Mouse (Mus musculus) midbrain, embryonic 12.5 days (tissue): ENCODE measurements around the gene Strn4. TPM values are rescaled to one million over a fixed set of nuclear protein-coding genes. Genes with fewer than 3 reads are reported as not detected.

ENCODE experiments used
- ATAC-seq: fragments of 200-750 bp; cut with Nextera tagmentation; 2 replicates; pipeline ENCODE4 v1.8.0; 2017; ENCODE audit warnings: low read depth, moderate TSS enrichment, moderate library complexity; ENCODE audit not compliant: low FRiP score
- H3K27ac ChIP-seq: fragments of 300-500 bp; sonication (generic); replicated peaks from 2 replicates; pipeline ENCODE4 v1.5.1; 2016; ENCODE audit warnings: mild to moderate bottlenecking
- H3K27me3 ChIP-seq: fragments of 300-500 bp; sonication (generic); 2 replicates; pipeline ENCODE4 v1.6.1; 2016; ENCODE audit warnings: mild to moderate bottlenecking
- H3K36me3 ChIP-seq: fragments of 300-500 bp; sonication (generic); 2 replicates; pipeline ENCODE4 v1.6.1; 2016
- H3K4me1 ChIP-seq: fragments of 300-500 bp; sonication (generic); 2 replicates; pipeline ENCODE4 v1.6.1; 2016
- H3K4me2 ChIP-seq: fragments of 300-500 bp; sonication (generic); replicated peaks from 2 replicates; pipeline ENCODE4 v1.6.1; 2016; ENCODE audit warnings: mild to moderate bottlenecking, moderate library complexity
- H3K4me3 ChIP-seq: fragments of 300-500 bp; sonication (generic); 2 replicates; pipeline ENCODE4 v1.5.1; 2016; ENCODE audit warnings: mild to moderate bottlenecking
- H3K9ac ChIP-seq: fragments of 300-500 bp; sonication (generic); replicated peaks from 2 replicates; pipeline ENCODE4 v1.6.1; 2016; ENCODE audit warnings: mild to moderate bottlenecking, moderate library complexity
- H3K9me3 ChIP-seq: fragments of 300-500 bp; sonication (generic); 2 replicates; pipeline ENCODE4 v1.6.1; 2016; ENCODE audit warnings: mild to moderate bottlenecking
- WGBS: fragments of 180-500 bp; shearing (Covaris S2); methylation state at CpG from one replicate; pipeline ENCODE4 v1.1.7; 2016; 5-methylcytosine and 5-hydroxymethylcytosine counted together
- polyA plus RNA-seq: library from polyadenylated mRNA; unstranded; fragments of >200 nt; fragmentation: Nextera tagmentation; extraction: Ambion mirVana; gene quantifications from 2 replicates; pipeline ENCODE4 v1.2.1, GENCODE M21; 2016

Strn4 gene
- polyA plus RNA-seq, 1 experiment from 2014 or later, result 191 TPM

- Histone ChIP-seq H3K27me3 (peaks cover 9% of the 10 kb centered on the region; the same call in 1 of the 2 replicates), H3K4me1 (peaks cover 34% of the 10 kb centered on the region), H3K4me2 (no peak overlapping the region), H3K9ac (no peak overlapping the region), H3K4me3 (no peak overlapping the region), H3K9me3 (no peaks in the 10 kb centered on the region), H3K27ac (no peak overlapping the region), H3K36me3 (peaks cover 12% of the 10 kb centered on the region; the same call in 1 of the 2 replicates)
- no peak for ATAC-seq
- WGBS, result 94% methylated on average over 8 of the region's 8 CpGs
These were observed 30.1 kb upstream of the Strn4 start for GRCm38 (mm10) chr7:16785541-16786083.

GRCm38 (mm10) chr7:16792316-16792715, 23.4 kb upstream of the Strn4 start:
- WGBS, result 76% methylated on average over 5 of the region's 5 CpGs
- no peak overlapping the region for H3K27ac ChIP-seq
- peaks cover 36% of the 10 kb centered on the region for H3K36me3 ChIP-seq
- H3K4me3 ChIP-seq, result no peak overlapping the region
- no peaks in the 10 kb centered on the region for H3K9me3 ChIP-seq
- H3K4me2 ChIP-seq, result no peak overlapping the region
- no peak for ATAC-seq
- no peaks in the 10 kb centered on the region for H3K27me3 ChIP-seq
- no peak overlapping the region for H3K9ac ChIP-seq
- no peaks in the 10 kb centered on the region for H3K4me1 ChIP-seq

- no peaks in the 10 kb centered on the region for H3K9me3 ChIP-seq
- H3K27ac ChIP-seq, result no peak overlapping the region
- no peak overlapping the region for H3K4me3 ChIP-seq
- ATAC-seq, result no peak
- H3K27me3 ChIP-seq, result no peaks in the 10 kb centered on the region
- H3K4me2 ChIP-seq, result no peak overlapping the region
- no peaks in the 10 kb centered on the region for H3K4me1 ChIP-seq
- H3K36me3 ChIP-seq, result peaks cover 45% of the 10 kb centered on the region
- WGBS, result 95% methylated on average over 19 of the region's 19 CpGs
- no peak overlapping the region for H3K9ac ChIP-seq
These were observed 22.5 kb upstream of the Strn4 start for GRCm38 (mm10) chr7:16793010-16793725.

- Histone ChIP-seq H3K9ac (no peak overlapping the region), H3K4me3 (no peak overlapping the region), H3K27me3 (no peaks in the 10 kb centered on the region), H3K9me3 (no peaks in the 10 kb centered on the region), H3K27ac (no peak overlapping the region), H3K36me3 (peaks cover 48% of the 10 kb centered on the region), H3K4me2 (no peak overlapping the region), H3K4me1 (no peaks in the 10 kb centered on the region)
- no peak for ATAC-seq
- WGBS, result 88% methylated on average over 5 of the region's 5 CpGs
These were observed 20.8 kb upstream of the Strn4 start for GRCm38 (mm10) chr7:16794886-16795285.

DNA sequence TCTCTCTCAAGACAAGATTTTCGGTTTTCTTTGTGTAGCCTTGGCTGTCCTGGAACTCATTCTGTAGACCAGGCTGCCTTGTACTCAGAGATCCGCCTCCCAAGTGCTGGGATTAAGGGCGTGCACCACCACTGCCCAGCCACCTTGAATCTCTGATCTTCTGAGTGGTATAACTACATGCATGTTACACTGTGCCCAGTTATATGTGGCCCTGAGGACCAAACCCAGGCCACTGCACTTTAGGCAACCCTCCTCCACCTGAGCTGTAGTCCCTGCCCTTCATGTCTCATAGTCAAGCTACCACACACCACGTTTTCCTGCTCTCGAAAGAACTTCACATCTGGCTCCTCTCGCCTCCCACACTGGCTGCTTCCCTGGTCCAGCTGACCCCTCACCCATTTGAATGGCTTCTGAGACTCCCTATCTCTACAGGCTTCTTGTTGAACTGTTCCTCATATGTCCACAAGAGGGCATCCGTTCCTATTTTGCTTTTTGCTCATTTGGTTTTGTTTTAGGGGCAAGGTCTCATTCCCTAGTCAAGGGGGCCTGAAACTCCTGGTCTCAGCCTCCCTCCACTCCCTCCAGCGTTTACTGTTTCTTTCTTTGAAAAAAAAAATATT, 11.2 kb upstream of the Strn4 start:
- no peaks in the 10 kb centered on the region for H3K9me3 ChIP-seq
- no peak overlapping the region for H3K27ac ChIP-seq
- H3K4me2 ChIP-seq, result no peak overlapping the region
- H3K36me3 ChIP-seq, result peaks cover 6% of the 10 kb centered on the region
- no peak overlapping the region for H3K4me3 ChIP-seq
- no peaks in the 10 kb centered on the region for H3K27me3 ChIP-seq
- WGBS, result 32% methylated on average over 8 of the region's 8 CpGs
- H3K4me1 ChIP-seq, result no peaks in the 10 kb centered on the region
- H3K9ac ChIP-seq, result no peak overlapping the region
- ATAC-seq, result 0 out of 2 replicates have a peak, but pooled peaks have one; percentile 12

- Histone ChIP-seq H3K4me2 (no peak overlapping the region), H3K4me3 (no peak overlapping the region), H3K9ac (no peak overlapping the region), H3K9me3 (no peaks in the 10 kb centered on the region), H3K27me3 (peaks cover 31% of the 10 kb centered on the region), H3K36me3 (peaks cover 12% of the 10 kb centered on the region), H3K4me1 (peaks cover 18% of the 10 kb centered on the region), H3K27ac (no peak overlapping the region)
- 89% methylated on average over 9 of the region's 9 CpGs for WGBS
- ATAC-seq, result no peak
These were observed 7.8 kb upstream of the Strn4 start for GRCm38 (mm10) chr7:16807936-16808335.

- H3K9me3 ChIP-seq, result no peaks in the 10 kb centered on the region
- H3K4me3 ChIP-seq, result no peak overlapping the region
- H3K9ac ChIP-seq, result no peak overlapping the region
- H3K36me3 ChIP-seq, result peaks cover 17% of the 10 kb centered on the region
- 89% methylated on average over 9 of the region's 9 CpGs for WGBS
- no peak overlapping the region for H3K27ac ChIP-seq
- H3K4me1 ChIP-seq, result peaks cover 18% of the 10 kb centered on the region
- H3K4me2 ChIP-seq, result no peak overlapping the region
- peaks cover 38% of the 10 kb centered on the region for H3K27me3 ChIP-seq
- no peak for ATAC-seq
These were observed 7.0 kb upstream of the Strn4 start for GRCm38 (mm10) chr7:16808647-16809046.

GRCm38 (mm10) chr7:16809739-16810138, 6.0 kb upstream of the Strn4 start:
- H3K4me3 ChIP-seq, result no peak overlapping the region
- H3K27me3 ChIP-seq, result peaks cover 40% of the 10 kb centered on the region
- peaks cover 25% of the 10 kb centered on the region for H3K36me3 ChIP-seq
- peaks cover 28% of the 10 kb centered on the region for H3K4me1 ChIP-seq
- no peaks in the 10 kb centered on the region for H3K9me3 ChIP-seq
- H3K9ac ChIP-seq, result no peak overlapping the region
- H3K27ac ChIP-seq, result no peak overlapping the region
- ATAC-seq, result no peak
- WGBS, result 32% methylated on average over 10 of the region's 10 CpGs
- no peak overlapping the region for H3K4me2 ChIP-seq

- Histone ChIP-seq H3K4me3 (peak overlapping the region; percentile 45), H3K9me3 (no peaks in the 10 kb centered on the region), H3K36me3 (peaks cover 25% of the 10 kb centered on the region), H3K9ac (peak overlapping the region; percentile 62; the same call in 1 of the 2 replicates), H3K4me2 (peak overlapping the region; percentile 68), H3K27ac (peak overlapping the region; percentile 80), H3K4me1 (peaks cover 35% of the 10 kb centered on the region), H3K27me3 (peaks cover 40% of the 10 kb centered on the region)
- ATAC-seq, result no peak
- WGBS, result 49% methylated on average over 28 of the region's 28 CpGs
These were observed 5.2 kb upstream of the Strn4 start for GRCm38 (mm10) chr7:16810399-16810919.

GRCm38 (mm10) chr7:16810920-16811648, 4.6 kb upstream of the Strn4 start:
- Histone ChIP-seq H3K9ac (peak overlapping the region; percentile 62), H3K27me3 (peaks cover 40% of the 10 kb centered on the region), H3K4me1 (peaks cover 38% of the 10 kb centered on the region), H3K4me3 (peak overlapping the region; percentile 45), H3K27ac (peak overlapping the region; percentile 80), H3K9me3 (no peaks in the 10 kb centered on the region), H3K4me2 (peak overlapping the region; percentile 68), H3K36me3 (peaks cover 25% of the 10 kb centered on the region)
- ATAC-seq, result no peak
- WGBS, result 5% methylated on average over 87 of the region's 90 CpGs

- H3K4me1 ChIP-seq, result peaks cover 38% of the 10 kb centered on the region
- peaks cover 25% of the 10 kb centered on the region for H3K36me3 ChIP-seq
- peak overlapping the region; percentile 80 for H3K27ac ChIP-seq
- H3K4me2 ChIP-seq, result peak overlapping the region; percentile 68
- WGBS, result 8% methylated on average over 17 of the region's 17 CpGs
- peak overlapping the region; percentile 62 for H3K9ac ChIP-seq
- no peak for ATAC-seq
- no peaks in the 10 kb centered on the region for H3K9me3 ChIP-seq
- peaks cover 40% of the 10 kb centered on the region for H3K27me3 ChIP-seq
- H3K4me3 ChIP-seq, result peak overlapping the region; percentile 45
These were observed 4.0 kb upstream of the Strn4 start for GRCm38 (mm10) chr7:16811649-16812070.
